26 mouse cellular contexts compared by ENCODE assay signal in genomic region chr9:44047071-44047470, GRCm38 (mm10). TPM values are rescaled to one million over a fixed set of nuclear protein-coding genes. Genes with fewer than 3 reads are reported as not detected.
A peak's percentile ranks its signal among the peaks of the same experiment; 100 is the strongest.
DNase-seq lines count a peak whose midpoint lies in the region; ATAC-seq and TF ChIP-seq lines count a peak whose summit lies in the region.
"Had no signal": no experiment of that assay in that cellular context is flagged by ENCODE, and none has a peak within 500 bp of the region (broad histone marks: within the 10 kb centered on the region; RNA-seq: fewer than 3 reads in every experiment).

No protein-coding gene starts in this region.

- no peak overlapping the region for H3K9ac ChIP-seq in limb, embryonic 14.5 days (ENCODE audit: low read depth, low read length, severe bottlenecking)
- H3K9ac ChIP-seq: embryonic facial prominence, embryonic 13.5 days; forebrain, postnatal 0 days; heart, embryonic 13.5 days; hindbrain, embryonic 13.5 days; kidney, embryonic 15.5 days; liver, postnatal 0 days; midbrain, embryonic 15.5 days had no signal

- TF ChIP-seq POLR2A in limb, embryonic 14.5 days (IDR thresholded peaks at IDR 0.05; ENCODE audit: borderline replicate concordance, extremely low read depth, insufficient read depth, insufficient read length): no peak

- WGBS in limb, embryonic 14.5 days: 64% methylated on average over 6 of the region's 6 CpGs
- WGBS in limb, embryonic 10.5 days: 72% methylated on average over 6 of the region's 6 CpGs

- H3K4me2 ChIP-seq in limb, embryonic 14.5 days (replicated peaks; ENCODE audit: low read depth, low read length, severe bottlenecking): no peak overlapping the region
- H3K4me2 ChIP-seq: embryonic facial prominence, embryonic 13.5 days; heart, embryonic 13.5 days; hindbrain, embryonic 13.5 days; kidney, embryonic 15.5 days; midbrain, embryonic 15.5 days had no signal

- H3K4me1 ChIP-seq in limb, embryonic 14.5 days (ENCODE audit: control insufficient read depth, insufficient read depth, low read length): peaks cover 10% of the 10 kb centered on the region; the same call in 1 of the 2 replicates
- H3K4me1 ChIP-seq in limb, embryonic 10.5 days: peaks cover 20% of the 10 kb centered on the region

- H3K36me3 ChIP-seq in limb, embryonic 14.5 days (ENCODE audit: control insufficient read depth, insufficient read depth, low read length): no peaks in the 10 kb centered on the region
- no peaks in the 10 kb centered on the region for H3K36me3 ChIP-seq in limb, embryonic 10.5 days
- H3K36me3 ChIP-seq: embryonic facial prominence, embryonic 13.5 days; heart, embryonic 13.5 days; hindbrain, embryonic 13.5 days; kidney, embryonic 15.5 days; midbrain, embryonic 15.5 days had no signal

- no peak overlapping the region for H3K27ac ChIP-seq in limb, embryonic 14.5 days (replicated peaks; ENCODE audit: low read depth, low read length)
- no peak overlapping the region for H3K27ac ChIP-seq in limb, embryonic 10.5 days
- H3K27ac ChIP-seq: embryonic facial prominence, embryonic 13.5 days; heart, embryonic 13.5 days; hindbrain, embryonic 13.5 days; kidney, embryonic 15.5 days; midbrain, embryonic 15.5 days had no signal

- no peaks in the 10 kb centered on the region for H3K9me3 ChIP-seq in limb, embryonic 14.5 days (ENCODE audit: control insufficient read depth, low read length)
- no peaks in the 10 kb centered on the region for H3K9me3 ChIP-seq in limb, embryonic 10.5 days (replicated peaks)
- H3K9me3 ChIP-seq: embryonic facial prominence, embryonic 13.5 days; heart, embryonic 13.5 days; hindbrain, embryonic 13.5 days; kidney, embryonic 15.5 days; midbrain, embryonic 15.5 days had no signal

- H3K4me3 ChIP-seq in limb, embryonic 14.5 days (replicated peaks; ENCODE audit: low read length): no peak overlapping the region
- no peak overlapping the region for H3K4me3 ChIP-seq in limb, embryonic 10.5 days
- H3K4me3 ChIP-seq: embryonic facial prominence, embryonic 13.5 days; heart, embryonic 13.5 days; hindbrain, embryonic 13.5 days; kidney, embryonic 15.5 days; megakaryocyte, embryonic 14.5 days; midbrain, embryonic 15.5 days had no signal

- peak; percentile 38 for DNase-seq in limb, embryonic 14.5 days (ENCODE audit: low spot score)
- DNase-seq in limb, embryonic 10.5 days (ENCODE audit: low spot score): no peak
- DNase-seq in naive thymus-derived CD4-positive, alpha-beta T cell, adult 2 months (ENCODE audit: low read depth): peak; percentile 76
- DNase-seq in thymus, postnatal 36 days: peak; percentile 75 to 87
- no peak for DNase-seq in kidney, postnatal 14 days
- no peak for DNase-seq in testis, postnatal 10 days (ENCODE audit: low spot score)
- DNase-seq: adrenal gland, postnatal 25 days; B cell, adult 2 months; cerebellum, adult 2 months; forebrain, postnatal 0 days; heart, adult 18-20 months; layer of hippocampus, postnatal 36 days; liver, postnatal 0 days; lung, postnatal 14 days; retina, postnatal 1 day; right cerebral cortex, postnatal 4 days had no signal

- peaks cover 23% of the 10 kb centered on the region for H3K27me3 ChIP-seq in limb, embryonic 14.5 days (ENCODE audit: control insufficient read depth, insufficient read depth, low read length)
- peaks cover 73% of the 10 kb centered on the region for H3K27me3 ChIP-seq in limb, embryonic 10.5 days (ENCODE audit: low read depth, poor library complexity, severe bottlenecking)

- no peak for ATAC-seq in limb, embryonic 14.5 days (ENCODE audit: low FRiP score, low read depth)
- ATAC-seq in activated CD4-positive, CD25-positive, alpha-beta regulatory T cell, adult 4 months: peak; percentile 50
- ATAC-seq in cerebellum, adult (ENCODE audit: insufficient number of reproducible peaks, low FRiP score, low TSS enrichment): no peak
- ATAC-seq: forebrain, postnatal 0 days; intestine, embryonic 16.5 days; liver, postnatal 0 days; midbrain, embryonic 15.5 days had no signal

RNA-seq across cellular contexts. Expression of gene Thy1, which starts 3.9 kb away (rescaled TPM):
- 49.8 and 50.4 TPM in 2 replicates for polyA plus RNA-seq in limb, embryonic 14.5 days (2012; rRNA removed)
- polyA plus RNA-seq in limb, embryonic 14.5 days (2014; fragmentation: Nextera tagmentation; extraction: Ambion mirVana): 12.6 and 17.2 TPM in 2 replicates
- 0.21 TPM in 1 of 2 replicates, not detected in the other for polyA plus RNA-seq in limb, embryonic 10.5 days (2016; fragmentation: Nextera tagmentation; extraction: Ambion mirVana)
- 100 to 1,000 TPM; 218 to 257 TPM for polyA plus RNA-seq in activated CD4-positive, CD25-positive, alpha-beta regulatory T cell, adult 4 months (2017; shearing (Covaris generic))

RNA-seq across cellular contexts. Expression of gene Usp2, which starts 19.8 kb away (rescaled TPM):
- 4.9 and 6.6 TPM in 2 replicates for polyA plus RNA-seq in limb, embryonic 14.5 days (2012; rRNA removed)
- 22.5 and 24.4 TPM in 2 replicates for polyA plus RNA-seq in limb, embryonic 14.5 days (2014; fragmentation: Nextera tagmentation; extraction: Ambion mirVana)
- 8.9 and 10.7 TPM in 2 replicates for polyA plus RNA-seq in limb, embryonic 10.5 days (2016; fragmentation: Nextera tagmentation; extraction: Ambion mirVana)
- 1 to 10 TPM; 1.6 to 1.7 TPM for polyA plus RNA-seq in activated CD4-positive, CD25-positive, alpha-beta regulatory T cell, adult 4 months (2017; shearing (Covaris generic))

RNA-seq across cellular contexts. Expression of gene Mfrp, which starts 54.5 kb away (rescaled TPM):
- 0.08 and 0.29 TPM in 2 replicates for polyA plus RNA-seq in limb, embryonic 14.5 days (2012; rRNA removed)
- polyA plus RNA-seq in limb, embryonic 14.5 days (2014; fragmentation: Nextera tagmentation; extraction: Ambion mirVana): 0.18 and 0.37 TPM in 2 replicates
- 0.13 and 0.14 TPM in 2 replicates for polyA plus RNA-seq in limb, embryonic 10.5 days (2016; fragmentation: Nextera tagmentation; extraction: Ambion mirVana)
- polyA plus RNA-seq in activated CD4-positive, CD25-positive, alpha-beta regulatory T cell, adult 4 months (2017; shearing (Covaris generic)): not detected
- polyA plus RNA-seq: heart, embryonic 13.5 days; kidney, embryonic 15.5 days; liver, adult 2 months; liver, postnatal 0 days had no signal

RNA-seq across cellular contexts. Expression of gene C1qtnf5, which starts 60.0 kb away (rescaled TPM):
- 10.0 and 12.7 TPM in 2 replicates for polyA plus RNA-seq in limb, embryonic 14.5 days (2012; rRNA removed)
- polyA plus RNA-seq in limb, embryonic 14.5 days (2014; fragmentation: Nextera tagmentation; extraction: Ambion mirVana): 6.9 and 7.5 TPM in 2 replicates
- 0.24 TPM in 1 of 2 replicates, not detected in the other for polyA plus RNA-seq in limb, embryonic 10.5 days (2016; fragmentation: Nextera tagmentation; extraction: Ambion mirVana)
- polyA plus RNA-seq in activated CD4-positive, CD25-positive, alpha-beta regulatory T cell, adult 4 months (2017; shearing (Covaris generic)): not detected

Comparison
In these comparisons a context has a peak if more than half of its experiments do, and no peak if none do; other contexts are left out.
1. DNase-seq: peak in limb, embryonic 14.5 days (single experiment), naive thymus-derived CD4-positive, alpha-beta T cell, adult 2 months (single experiment) and thymus, postnatal 36 days (2 of 2); none in limb, embryonic 10.5 days (single experiment), kidney, postnatal 14 days (single experiment) and testis, postnatal 10 days (single experiment).
2. RNA of gene Thy1, which starts 3.9 kb away (polyA plus RNA-seq): 218 to 257 TPM in activated CD4-positive, CD25-positive, alpha-beta regulatory T cell, adult 4 months and 12.6 to 50.4 TPM in limb, embryonic 14.5 days; 0.21 TPM in limb, embryonic 10.5 days; every median in the first group is over 10 times any median in the second.